Mouse (Mus musculus): ENCODE measurements around the gene Llgl2. TPM values are rescaled to one million over a fixed set of nuclear protein-coding genes. Genes with fewer than 3 reads are reported as not detected.
A peak's percentile ranks its signal among the peaks of the same experiment; 100 is the strongest.

Llgl2 gene
- total RNA-seq (2021), result 1 to 10 TPM; 1.6 to 2.3 TPM
- long read RNA-seq, experiment 1, partial matches to known transcripts, result 0 of 1 reads
- long read RNA-seq, experiment 1, other reads (novel, unspliced or antisense), result 0 of 1 reads
- long read RNA-seq, experiment 2, result 0 reads

DNA sequence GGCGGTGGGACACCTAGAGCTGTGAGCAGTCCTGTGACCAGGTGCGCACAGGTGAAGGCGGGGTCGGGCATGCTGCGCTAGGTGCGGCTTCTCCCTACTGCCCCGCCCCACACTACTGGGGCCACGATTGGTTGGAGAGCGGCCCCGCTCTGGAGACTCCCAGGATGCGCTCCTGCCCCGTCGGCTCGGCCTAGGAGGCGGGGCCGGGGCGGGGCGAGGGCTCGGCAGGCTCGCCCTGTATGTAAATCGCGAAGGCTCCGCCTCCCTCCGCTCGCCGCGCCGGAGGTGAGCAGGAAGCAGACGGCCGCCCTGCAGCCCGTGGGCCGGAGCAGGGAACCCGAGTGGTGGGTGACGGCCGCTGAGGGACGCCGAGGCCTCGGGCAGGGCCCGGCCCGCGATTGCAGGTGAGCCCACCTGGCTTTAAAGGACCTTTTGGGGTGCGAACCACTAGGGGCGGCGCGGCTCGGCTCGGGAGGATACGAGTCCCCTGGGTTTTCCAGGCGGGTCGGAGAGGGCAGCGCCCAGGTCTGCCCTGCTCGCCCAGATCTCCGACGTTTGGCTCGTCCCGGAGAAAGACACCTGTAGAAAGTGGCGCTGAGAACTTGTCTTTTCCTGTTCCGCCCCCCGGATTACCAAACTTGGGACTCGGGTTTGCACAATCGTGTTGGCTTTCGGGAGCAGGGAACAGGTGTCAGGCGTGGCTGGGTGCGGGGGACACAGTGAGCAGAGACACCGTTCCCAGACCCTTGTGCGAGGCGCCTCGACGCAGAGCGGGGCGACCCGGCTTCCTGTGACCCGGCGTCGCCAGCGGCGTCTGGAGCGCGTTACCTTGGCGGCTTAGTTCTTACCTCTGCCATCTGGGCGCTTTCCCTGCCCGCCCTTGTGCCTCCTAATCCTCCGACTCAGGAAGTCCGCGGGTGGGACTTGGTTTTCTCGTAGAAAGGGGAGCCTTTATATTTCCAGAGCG is at the start of gene Llgl2:
Gene Llgl2 (plus strand): TSS at position 276 of the 967 bp plus-strand sequence.
- peak; percentile 50 to 60 for DNase-seq (ENCODE audit: low spot score in 2 of 2)
- peak; percentile 40 for TF ChIP-seq CTCF (conservative IDR thresholded peaks at IDR 0.05)
- peak within 1 kb of the TSS; percentile 77 for H3K4me3 ChIP-seq
- no peak within 1 kb of the TSS; the same call in 1 of the 2 replicates for H3K27ac ChIP-seq

DNA sequence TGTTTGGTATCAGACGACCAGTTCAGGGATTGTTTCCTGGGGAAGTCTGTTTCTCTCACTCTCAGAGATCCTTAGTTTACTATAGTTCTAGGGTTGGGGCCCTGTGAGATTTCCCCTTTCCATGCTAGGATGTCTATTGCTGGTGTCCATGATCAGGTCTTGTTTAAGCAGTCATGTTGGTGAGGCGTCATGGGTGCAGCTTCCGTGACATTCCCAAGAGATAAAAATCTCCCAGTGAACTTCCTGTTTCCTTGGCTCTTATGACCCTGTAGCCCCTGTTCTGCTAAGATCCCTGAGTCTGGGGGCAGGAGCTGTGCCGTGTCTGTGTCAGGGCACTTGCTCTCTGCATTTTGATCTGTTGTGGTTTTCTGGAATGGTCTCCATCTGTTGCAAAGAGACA is 49.2 kb upstream of the Llgl2 start:
- Histone ChIP-seq H3K27ac (no peak overlapping the region), H3K4me3 (no peak overlapping the region)
- TF ChIP-seq CTCF (conservative IDR thresholded peaks at IDR 0.05), result no peak
- DNase-seq (ENCODE audit: low spot score in 2 of 2), result no peak

DNA sequence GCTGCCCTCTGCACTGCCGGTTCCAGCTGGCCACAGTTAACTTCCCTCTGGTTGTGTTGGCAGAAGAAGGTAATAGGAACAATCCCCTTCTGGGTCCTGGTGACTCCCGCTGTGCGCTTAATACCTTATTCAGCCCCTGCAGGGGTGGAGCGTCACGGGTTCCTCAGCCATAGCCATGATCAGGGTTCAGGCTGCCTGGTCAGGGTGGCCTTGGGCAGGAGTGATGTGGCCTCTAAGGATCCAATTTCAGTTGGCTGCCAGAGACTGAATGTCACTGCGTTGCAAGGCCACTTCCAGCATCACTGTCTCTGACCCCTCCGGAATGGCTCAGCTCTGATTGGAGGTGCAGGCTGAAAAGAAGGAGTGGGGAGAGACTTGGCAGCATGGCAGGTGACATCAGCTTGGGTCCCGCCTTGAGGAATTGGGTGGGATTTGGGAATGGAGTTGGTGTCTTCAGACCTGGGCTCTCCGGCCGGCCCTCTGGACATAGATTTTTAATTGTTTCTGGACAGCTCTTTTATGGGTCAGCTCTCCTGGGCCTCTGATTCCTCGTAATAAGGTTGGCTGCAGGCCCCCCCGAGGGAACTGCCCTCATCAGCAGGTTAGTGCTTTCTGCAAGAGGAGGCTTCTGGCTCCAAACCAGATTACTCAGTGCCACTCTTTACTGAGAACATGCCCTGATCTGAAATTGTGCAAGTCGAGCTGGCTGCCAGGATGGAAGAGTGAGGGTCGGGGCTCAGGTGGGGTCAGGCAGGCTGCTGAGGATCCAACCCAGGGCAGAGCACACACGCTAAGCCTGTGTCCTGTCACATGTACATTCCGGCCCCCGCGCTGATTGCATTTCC is 47.8 kb upstream of the Llgl2 start:
- DNase-seq (ENCODE audit: low spot score in 2 of 2), result no peak
- Histone ChIP-seq H3K27ac (peak overlapping the region; percentile 52), H3K4me3 (no peak overlapping the region)
- TF ChIP-seq CTCF (conservative IDR thresholded peaks at IDR 0.05), result no peak

DNA sequence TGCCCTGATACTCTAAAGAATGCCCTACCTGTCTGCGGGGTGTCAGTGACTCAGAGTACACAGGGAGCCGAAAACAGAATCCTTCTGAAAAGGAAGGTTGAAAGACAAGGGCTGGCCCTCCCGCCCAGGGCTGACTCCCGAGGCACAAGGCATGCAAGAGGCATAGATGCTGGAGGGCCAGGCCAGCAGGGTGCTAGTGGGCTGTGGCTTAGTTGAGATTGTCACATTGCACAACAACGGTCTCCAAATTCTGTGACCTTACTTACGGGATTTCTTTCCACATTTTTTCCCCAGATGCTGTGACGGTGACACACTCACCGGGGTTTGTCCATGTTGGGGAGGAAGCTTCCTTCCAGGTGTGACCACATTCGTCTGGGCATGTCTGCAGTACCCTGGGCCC is 46.9 kb upstream of the Llgl2 start:
- no peak for DNase-seq (ENCODE audit: low spot score in 2 of 2)
- no peak overlapping the region for H3K4me3 ChIP-seq
- no peak overlapping the region for H3K27ac ChIP-seq
- TF ChIP-seq CTCF (conservative IDR thresholded peaks at IDR 0.05), result no peak

DNA sequence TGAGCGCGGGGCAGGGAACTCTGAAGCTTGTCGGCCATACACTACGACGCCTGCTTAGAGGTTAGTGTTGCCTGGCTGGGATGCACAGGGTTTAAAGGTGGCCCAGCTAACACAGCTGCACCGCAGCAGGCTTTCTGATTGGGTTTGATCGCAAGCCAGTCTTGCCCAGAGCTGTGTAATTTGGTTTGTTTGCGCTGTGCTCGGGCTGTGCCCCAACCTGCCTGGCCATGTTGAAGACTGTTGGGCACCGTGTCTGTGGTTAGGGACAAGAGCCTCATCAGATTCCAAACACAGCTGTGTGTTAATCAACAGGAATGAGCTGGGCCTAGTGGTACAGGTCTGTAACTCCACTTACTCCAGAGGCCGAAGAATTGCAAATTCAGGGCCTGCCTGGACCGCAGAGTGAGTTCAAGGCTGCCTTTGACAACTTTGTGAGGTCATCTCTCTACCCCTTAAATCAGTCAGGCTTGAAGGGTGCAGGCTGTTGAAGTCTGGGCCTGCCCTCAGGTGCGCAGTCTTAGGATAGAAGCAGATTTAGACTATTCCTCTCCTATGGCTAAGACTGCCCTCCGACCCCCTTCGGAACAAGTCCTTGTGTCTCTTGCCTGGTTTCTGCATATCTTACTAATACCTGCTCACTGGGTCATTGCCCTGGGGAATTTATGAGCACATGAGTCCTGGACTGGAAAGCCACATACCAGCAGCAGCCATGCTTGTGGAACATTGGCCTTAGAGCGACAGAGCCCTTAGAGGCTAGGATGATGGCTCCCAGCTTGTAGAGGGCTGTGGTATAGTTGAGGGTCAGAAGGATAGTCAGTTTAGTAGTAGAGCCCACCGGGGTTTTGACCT is 46.1 kb upstream of the Llgl2 start:
- no peak for DNase-seq (ENCODE audit: low spot score in 2 of 2)
- TF ChIP-seq CTCF (conservative IDR thresholded peaks at IDR 0.05), result no peak
- H3K4me3 ChIP-seq, result no peak overlapping the region

DNA sequence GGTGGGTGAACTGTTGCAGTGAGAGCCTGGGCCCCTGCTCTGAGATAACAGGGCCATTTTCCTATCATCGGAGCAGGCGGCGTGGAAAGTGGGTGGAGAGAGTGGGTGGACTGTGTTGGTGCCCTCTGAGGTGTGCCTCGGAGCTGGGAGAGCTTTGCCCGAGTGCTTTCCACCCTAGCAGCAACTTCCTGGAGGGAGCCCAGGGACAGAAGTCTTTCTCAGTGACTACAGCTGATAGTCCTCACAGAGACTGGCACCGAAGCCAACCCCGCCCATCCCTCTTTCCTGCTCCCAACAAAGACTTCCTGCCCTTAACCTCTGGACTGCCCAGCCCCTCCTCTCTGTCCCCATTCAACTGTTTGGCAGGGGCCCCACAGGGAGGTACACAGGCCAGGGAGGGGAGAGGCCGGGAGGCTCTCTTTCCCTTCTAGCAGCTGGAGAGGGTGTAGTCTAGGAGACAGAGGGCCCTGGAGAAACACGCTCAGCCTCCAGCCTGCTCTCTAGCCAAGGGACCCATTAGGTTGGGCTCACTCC is 44.7 kb upstream of the Llgl2 start:
- DNase-seq (ENCODE audit: low spot score in 2 of 2), result peak; percentile 52 to 79
- Histone ChIP-seq H3K4me3 (no peak overlapping the region), H3K27ac (peak overlapping the region; percentile 87)
- no peak for TF ChIP-seq CTCF (conservative IDR thresholded peaks at IDR 0.05)

More for the DNA sequence above, 46.1 kb upstream of the Llgl2 start:
- peak overlapping the region; percentile 5; the same call in 1 of the 2 replicates for H3K27ac ChIP-seq

DNA sequence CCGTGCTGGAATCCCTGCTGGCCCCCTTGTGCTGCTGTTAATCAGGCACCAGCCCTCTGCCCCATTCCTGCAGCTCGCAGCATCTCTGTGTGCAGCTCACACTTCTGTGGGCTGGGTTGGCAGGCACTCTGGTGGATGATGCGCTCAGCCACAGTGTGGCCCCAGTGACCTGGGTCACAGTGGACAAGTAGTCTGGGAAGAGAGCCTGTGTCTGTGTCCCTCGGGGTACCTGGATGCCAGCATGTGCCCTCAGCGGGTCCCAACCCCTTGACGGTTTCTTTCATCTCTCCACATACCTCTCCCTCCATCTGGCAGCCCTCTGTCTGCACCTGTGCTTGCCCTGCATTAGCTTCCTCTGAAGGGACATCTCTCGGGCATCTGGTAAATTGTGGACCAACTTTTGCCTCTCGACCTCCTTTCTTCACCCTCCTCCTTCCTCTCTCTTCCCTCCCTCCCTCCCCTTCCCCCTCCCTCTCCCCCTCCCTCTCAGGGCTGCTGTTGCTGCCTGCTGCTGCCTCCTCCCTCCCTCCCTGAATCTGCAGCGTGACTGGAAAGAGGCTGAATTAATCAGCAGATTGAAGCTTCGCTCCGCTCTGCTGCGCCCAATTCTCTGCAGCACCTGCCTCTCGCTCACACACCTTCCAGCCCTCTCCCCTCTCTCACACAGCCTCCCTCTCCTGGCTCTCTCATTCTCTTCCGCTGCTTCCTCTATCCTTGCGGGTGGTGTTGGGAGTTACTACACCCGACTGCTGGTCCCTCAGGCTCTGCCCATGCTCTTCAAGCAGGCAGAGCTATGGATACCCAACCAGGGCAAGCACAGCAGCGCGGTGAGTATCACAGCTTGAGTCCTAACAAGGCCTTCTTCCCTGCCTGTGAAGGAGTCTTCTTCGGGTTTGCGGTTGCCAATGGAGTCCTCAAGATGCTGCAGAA is 43.4 kb upstream of the Llgl2 start:
- Histone ChIP-seq H3K27ac (peak overlapping the region; percentile 87), H3K4me3 (peak overlapping the region; percentile 53)
- TF ChIP-seq CTCF (conservative IDR thresholded peaks at IDR 0.05), result no peak
- peak; percentile 55 to 67 for DNase-seq (ENCODE audit: low spot score in 2 of 2)

DNA sequence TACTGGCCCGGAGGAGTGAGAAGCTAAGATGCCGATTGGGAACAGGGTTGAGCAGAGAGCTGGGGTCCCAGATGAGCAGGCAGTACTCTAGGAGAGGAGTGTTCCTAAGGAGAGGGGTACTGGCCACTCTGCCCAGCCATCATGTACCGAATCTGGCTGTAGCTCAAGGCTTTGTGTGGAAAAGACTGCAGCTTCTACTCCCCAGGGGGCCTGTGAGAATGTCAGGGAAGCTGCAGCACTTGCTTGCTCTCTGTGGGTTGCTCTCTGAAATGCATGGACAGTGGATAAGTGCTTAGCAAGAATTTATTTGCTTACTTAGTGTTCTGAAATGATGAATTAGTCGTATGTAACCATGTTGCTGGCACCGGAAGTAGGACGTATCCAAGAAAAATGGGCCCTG is 37.4 kb upstream of the Llgl2 start:
- Histone ChIP-seq H3K4me3 (no peak overlapping the region), H3K27ac (no peak overlapping the region)
- no peak for DNase-seq (ENCODE audit: low spot score in 2 of 2)
- TF ChIP-seq CTCF (conservative IDR thresholded peaks at IDR 0.05), result no peak

DNA sequence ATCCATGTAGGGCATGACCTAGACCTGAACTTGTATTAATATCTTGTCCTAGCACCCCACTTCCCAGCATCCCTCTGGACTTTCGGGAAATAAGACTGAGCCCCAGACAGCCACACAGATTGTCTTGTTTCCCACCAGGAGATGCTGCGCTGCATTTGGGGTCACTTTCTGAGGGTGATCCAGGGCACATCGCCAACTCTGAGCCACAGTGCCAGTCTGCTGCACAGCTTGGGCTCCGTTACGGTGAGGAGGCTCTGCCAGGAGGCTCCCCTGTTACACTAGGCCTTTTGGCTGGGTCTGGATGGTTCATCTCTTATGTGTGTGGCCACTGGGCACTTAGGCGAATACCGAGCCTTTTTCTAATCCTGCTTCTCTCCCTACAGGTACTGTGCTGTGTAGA is 34.1 kb upstream of the Llgl2 start:
- DNase-seq (ENCODE audit: low spot score in 2 of 2), result no peak
- H3K4me3 ChIP-seq, result no peak overlapping the region
- no peak for TF ChIP-seq CTCF (conservative IDR thresholded peaks at IDR 0.05)
- H3K27ac ChIP-seq, result no peak overlapping the region

DNA sequence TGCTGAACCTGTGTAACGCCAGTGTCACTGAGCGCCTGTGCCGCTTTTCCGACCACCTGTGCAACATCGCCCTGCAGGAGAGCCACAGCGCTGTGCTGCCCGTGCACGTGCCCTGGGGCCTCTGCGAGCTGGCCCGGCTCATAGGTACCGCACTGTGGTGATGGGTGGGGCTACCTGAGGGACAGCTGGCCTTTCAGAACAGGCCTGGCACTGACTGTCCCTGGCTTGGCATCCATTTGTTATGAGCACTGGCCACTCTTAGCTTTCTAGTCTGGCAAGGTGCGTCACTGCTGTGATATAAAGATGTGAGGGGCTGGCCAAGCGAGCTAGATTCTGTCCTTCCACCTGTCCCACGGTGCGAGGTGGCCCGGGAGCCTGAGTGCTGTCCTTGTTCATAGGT is 31.9 kb upstream of the Llgl2 start:
- Histone ChIP-seq H3K4me3 (no peak overlapping the region), H3K27ac (no peak overlapping the region)
- DNase-seq (ENCODE audit: low spot score in 2 of 2), result no peak
- no peak for TF ChIP-seq CTCF (conservative IDR thresholded peaks at IDR 0.05)

DNA sequence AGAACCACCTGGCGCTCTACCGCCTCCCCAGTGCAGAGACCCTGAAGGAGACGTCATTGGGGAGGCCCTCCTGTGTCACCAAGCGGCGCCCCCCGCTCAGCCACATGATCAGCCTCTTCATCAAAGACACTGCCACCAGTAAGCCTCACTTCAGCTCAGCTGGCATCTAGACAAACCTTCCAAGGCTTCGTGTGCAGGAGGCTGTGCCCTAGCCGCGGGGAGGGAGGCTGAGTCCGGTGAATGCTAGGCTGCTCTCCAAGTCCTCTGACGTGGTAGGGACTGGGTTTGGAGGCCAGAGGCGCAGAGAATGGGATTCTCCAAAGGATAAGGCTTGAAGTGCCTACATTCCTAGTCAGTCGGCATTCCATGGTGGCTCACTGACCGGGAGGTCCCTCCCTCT is 31.5 kb upstream of the Llgl2 start:
- Histone ChIP-seq H3K27ac (no peak overlapping the region), H3K4me3 (no peak overlapping the region)
- TF ChIP-seq CTCF (conservative IDR thresholded peaks at IDR 0.05), result no peak
- DNase-seq (ENCODE audit: low spot score in 2 of 2), result no peak
